Mouse (Mus musculus) liver, embryonic 14 days (tissue): Measurements from ENCODE around the gene Slc2a3. TPM values are rescaled to one million over a fixed set of nuclear protein-coding genes. Genes with fewer than 3 reads are reported as not detected.

Experiments
- polyA plus RNA-seq: library from polyadenylated mRNA; depleted of rRNA; stranded (reverse); fragments of >200 nt; gene quantifications from 2 replicates; pipeline ENCODE4 v1.2.3, GENCODE M21; 2012; rRNA removed

The Slc2a3 gene
- polyA plus RNA-seq, result 8.7 and 10.6 TPM in 2 replicates

GRCm38 (mm10) chr6:122801301-122801800 is at the start of gene Slc2a3:
TSS of gene Slc2a3 (minus strand) at chr6:122801640.

GRCm38 (mm10) chr6:122819306-122820070 is 18.0 kb upstream of the Slc2a3 start, which contains the start of gene Foxj2:
TSS of gene Foxj2 (plus strand) at chr6:122819914.

GRCm38 (mm10) chr6:122707036-122707800 is 94.2 kb downstream of the Slc2a3 start, which contains the start of gene Nanog:
TSS of gene Nanog (plus strand) at chr6:122707489.

Other genes starting within 250 kb of the Slc2a3 start
- not detected in 2 replicates for gene Aicda, start 247.8 kb downstream of the Slc2a3 start, polyA plus RNA-seq
- gene Apobec1, start 199.2 kb downstream of the Slc2a3 start, polyA plus RNA-seq, result 3.6 and 5.6 TPM in 2 replicates
- gene Gdf3, start 191.6 kb downstream of the Slc2a3 start, polyA plus RNA-seq, result 1.5 and 1.6 TPM in 2 replicates
- not detected in 2 replicates for gene Dppa3, start 175.2 kb downstream of the Slc2a3 start, polyA plus RNA-seq
- gene Nanog, start 94.2 kb downstream of the Slc2a3 start, polyA plus RNA-seq, result 0.01 TPM in 2 replicates
- gene Foxj2, start 18.3 kb upstream of the Slc2a3 start, polyA plus RNA-seq, result 1.1 and 1.6 TPM in 2 replicates
- gene C3ar1, start 54.5 kb upstream of the Slc2a3 start, polyA plus RNA-seq, result 0.50 and 0.66 TPM in 2 replicates
- gene Necap1, start 72.8 kb upstream of the Slc2a3 start, polyA plus RNA-seq, result 12.9 and 16.1 TPM in 2 replicates
- gene Clec4a1, start 120.2 kb upstream of the Slc2a3 start, polyA plus RNA-seq, result 1.8 and 3.7 TPM in 2 replicates
- gene Clec4a3, start 150.9 kb upstream of the Slc2a3 start, polyA plus RNA-seq, result 0.79 and 1.5 TPM in 2 replicates
- not detected in 2 replicates for gene Clec4a4, start 188.7 kb upstream of the Slc2a3 start, polyA plus RNA-seq
- gene Clec4b1, start 248.3 kb upstream of the Slc2a3 start, polyA plus RNA-seq, result 0.07 TPM in 1 of 2 replicates, not detected in the other